Comparison of ENCODE assay signal across 22 mouse cellular contexts in genomic region chr5:142696258-142696657, GRCm38 (mm10). TPM values are rescaled to one million over a fixed set of nuclear protein-coding genes. Genes with fewer than 3 reads are reported as not detected.
DNase-seq lines count a peak whose midpoint lies in the region; ATAC-seq and TF ChIP-seq lines count a peak whose summit lies in the region.
"Had no signal": no experiment of that assay in that cellular context is flagged by ENCODE, and none has a peak within 500 bp of the region (broad histone marks: within the 10 kb centered on the region; RNA-seq: fewer than 3 reads in every experiment).

No protein-coding gene starts in this region.

- DNase-seq in cerebellum, adult 9-10 months, result peak; percentile 58
- no peak for DNase-seq in cerebellum, adult 8-10 months
- peak; percentile 52 for DNase-seq in hindbrain, embryonic 11.5 days (ENCODE audit: low spot score)
- no peak for DNase-seq in hindbrain, embryonic 14.5 days (ENCODE audit: low spot score)
- DNase-seq in R1 (ENCODE audit: low read depth, low spot score), result peak; percentile 59
- DNase-seq in thymus, adult 2 months, result no peak
- no peak for DNase-seq in left cerebral cortex, postnatal 4 days
- DNase-seq: adrenal gland, adult 2 months; B cell, adult 2 months; kidney, adult 8-10 months; kidney, postnatal 10 days; layer of hippocampus, postnatal 36 days; lung, adult 18-20 months; lung, postnatal 10 days had no signal

- peaks cover 3% of the 10 kb centered on the region for H3K27me3 ChIP-seq in hindbrain, embryonic 11.5 days (ENCODE audit: control insufficient read depth, insufficient read depth, low read length)
- H3K27me3 ChIP-seq in hindbrain, embryonic 14.5 days (ENCODE audit: control insufficient read depth, insufficient read depth, low read length), result 0 out of 2 replicates have a peak, but pooled peaks cover 8% of the 10 kb centered on the region
- H3K27me3 ChIP-seq in thymus, adult 2 months (ENCODE audit: control insufficient read depth, insufficient read depth, low read length), result peaks cover 2% of the 10 kb centered on the region; the same call in 1 of the 2 replicates

- no peak for TF ChIP-seq CTCF in thymus, adult 2 months (IDR thresholded peaks at IDR 0.05; ENCODE audit: borderline replicate concordance, control insufficient read depth, extremely low read depth, insufficient read depth, low read length, poor library complexity)

- no peak overlapping the region for H3K4me3 ChIP-seq in hindbrain, embryonic 11.5 days (ENCODE audit: low read depth, low read length)
- H3K4me3 ChIP-seq in hindbrain, embryonic 14.5 days (replicated peaks; ENCODE audit: low read length), result no peak overlapping the region
- H3K4me3 ChIP-seq in thymus, adult 2 months (ENCODE audit: control insufficient read depth, insufficient read depth, low read length), result no peak overlapping the region
- H3K4me3 ChIP-seq: forebrain, embryonic 13.5 days; intestine, embryonic 15.5 days; limb, embryonic 13.5 days; liver, embryonic 12.5 days had no signal

- H3K27ac ChIP-seq in hindbrain, embryonic 11.5 days (ENCODE audit: low read depth, low read length), result no peak overlapping the region
- H3K27ac ChIP-seq in hindbrain, embryonic 14.5 days, result no peak overlapping the region
- no peak overlapping the region for H3K27ac ChIP-seq in thymus, adult 2 months (ENCODE audit: control insufficient read depth, insufficient read depth, low read length)
- H3K27ac ChIP-seq: forebrain, embryonic 13.5 days; intestine, embryonic 15.5 days; limb, embryonic 13.5 days; liver, embryonic 12.5 days; stomach, postnatal 0 days had no signal

- H3K4me1 ChIP-seq in hindbrain, embryonic 11.5 days (replicated peaks; ENCODE audit: control insufficient read depth, insufficient read depth, low read length), result no peaks in the 10 kb centered on the region
- peaks cover 9% of the 10 kb centered on the region for H3K4me1 ChIP-seq in hindbrain, embryonic 14.5 days (replicated peaks; ENCODE audit: control insufficient read depth, insufficient read depth, low read length)
- H3K4me1 ChIP-seq in thymus, adult 2 months (replicated peaks; ENCODE audit: control insufficient read depth, insufficient read depth, low read length), result no peaks in the 10 kb centered on the region
- H3K4me1 ChIP-seq: intestine, embryonic 15.5 days had no signal

- no peak overlapping the region for H3K9ac ChIP-seq in hindbrain, embryonic 11.5 days (ENCODE audit: low read depth, low read length)
- H3K9ac ChIP-seq in hindbrain, embryonic 14.5 days, result no peak overlapping the region
- H3K9ac ChIP-seq: forebrain, embryonic 13.5 days; intestine, embryonic 15.5 days; limb, embryonic 13.5 days; liver, embryonic 12.5 days had no signal

- intact Hi-C loops in left cerebral cortex, postnatal 4 days (cut with DNase I), result no loop called here

- no peak for TF ChIP-seq POLR2A in thymus, adult 2 months (IDR thresholded peaks at IDR 0.05; ENCODE audit: control insufficient read depth, extremely low read depth, insufficient read depth, low read length, poor library complexity)

- no peaks in the 10 kb centered on the region for H3K9me3 ChIP-seq in hindbrain, embryonic 11.5 days (ENCODE audit: control insufficient read depth, low read length)
- H3K9me3 ChIP-seq in hindbrain, embryonic 14.5 days (ENCODE audit: control insufficient read depth, low read length), result no peaks in the 10 kb centered on the region
- H3K9me3 ChIP-seq: forebrain, embryonic 13.5 days; intestine, embryonic 15.5 days; limb, embryonic 13.5 days; liver, embryonic 12.5 days had no signal

- H3K4me2 ChIP-seq in hindbrain, embryonic 11.5 days (replicated peaks; ENCODE audit: low read depth, low read length), result no peak overlapping the region
- H3K4me2 ChIP-seq in hindbrain, embryonic 14.5 days (replicated peaks), result no peak overlapping the region
- H3K4me2 ChIP-seq: forebrain, embryonic 13.5 days; intestine, embryonic 15.5 days; limb, embryonic 13.5 days; liver, embryonic 12.5 days; midbrain, embryonic 11.5 days had no signal

- WGBS in hindbrain, embryonic 11.5 days, result 27% methylated on average over 6 of the region's 6 CpGs
- WGBS in hindbrain, embryonic 14.5 days, result 27% methylated on average over 6 of the region's 6 CpGs
- 57% methylated on average over 6 of the region's 6 CpGs for WGBS in thymus, adult 2 months

- no peaks in the 10 kb centered on the region for H3K36me3 ChIP-seq in hindbrain, embryonic 11.5 days (ENCODE audit: control insufficient read depth, insufficient read depth, low read length)
- no peaks in the 10 kb centered on the region for H3K36me3 ChIP-seq in hindbrain, embryonic 14.5 days (replicated peaks; ENCODE audit: control insufficient read depth, insufficient read depth)
- no peaks in the 10 kb centered on the region for H3K36me3 ChIP-seq in thymus, adult 2 months (ENCODE audit: control insufficient read depth, insufficient read depth, low read length)
- H3K36me3 ChIP-seq: intestine, embryonic 15.5 days; limb, embryonic 13.5 days; liver, embryonic 12.5 days had no signal

- peak; percentile 30; the same call in 1 of the 2 replicates for ATAC-seq in hindbrain, embryonic 11.5 days (ENCODE audit: low FRiP score)
- ATAC-seq in hindbrain, embryonic 14.5 days (ENCODE audit: low FRiP score), result no peak
- ATAC-seq: forebrain, embryonic 13.5 days; hindbrain, embryonic 16.5 days; intestine, embryonic 15.5 days; liver, embryonic 12.5 days had no signal

RNA-seq across cellular contexts. Expression of gene Slc29a4, which starts 3.9 kb away (rescaled TPM):
- 24.1 and 24.7 TPM in 2 replicates for polyA plus RNA-seq in hindbrain, embryonic 11.5 days (2014; fragmentation: Nextera tagmentation; extraction: Ambion mirVana)
- polyA plus RNA-seq in hindbrain, embryonic 14.5 days (2014; fragmentation: Nextera tagmentation; extraction: Ambion mirVana), result 81.0 and 82.8 TPM in 2 replicates
- polyA plus RNA-seq in thymus, adult 2 months (2012; rRNA removed), result 1.2 and 1.5 TPM in 2 replicates
- total RNA-seq in left cerebral cortex, postnatal 4 days (2021), result 100 to 1,000 TPM; 127 to 138 TPM
- total RNA-seq: CH12.LX had no signal

Comparison
In these comparisons a context has a peak if more than half of its experiments do, and no peak if none do; other contexts are left out.
1. DNase-seq: peak in cerebellum, adult 9-10 months (single experiment), hindbrain, embryonic 11.5 days (single experiment) and R1 (single experiment); none in cerebellum, adult 8-10 months (single experiment), hindbrain, embryonic 14.5 days (single experiment), thymus, adult 2 months (single experiment) and left cerebral cortex, postnatal 4 days (single experiment).
2. RNA of gene Slc29a4, which starts 3.9 kb away (polyA plus RNA-seq): 81.0 to 82.8 TPM in hindbrain, embryonic 14.5 days and 24.1 to 24.7 TPM in hindbrain, embryonic 11.5 days; 1.2 to 1.5 TPM in thymus, adult 2 months; every median in the first group is over 10 times any median in the second.